10 mouse cellular contexts compared by ENCODE assay signal in genomic region chr4:120277255-120277928, GRCm38 (mm10). TPM values are rescaled to one million over a fixed set of nuclear protein-coding genes. Genes with fewer than 3 reads are reported as not detected.
DNase-seq lines count a peak whose midpoint lies in the region; ATAC-seq and TF ChIP-seq lines count a peak whose summit lies in the region.
"Had no signal": no experiment of that assay in that cellular context is flagged by ENCODE, and none has a peak within 500 bp of the region (broad histone marks: within the 10 kb centered on the region; RNA-seq: fewer than 3 reads in every experiment).

No protein-coding gene starts in this region.

- no peak for TF ChIP-seq CTCF in heart, postnatal 0 days (IDR thresholded peaks at IDR 0.05; ENCODE audit: low read depth)
- TF ChIP-seq CTCF in small intestine, adult 2 months (IDR thresholded peaks at IDR 0.05; ENCODE audit: extremely low read depth, insufficient read length, insufficient replicate concordance, low read depth, low read length): peak; percentile 2; the same call in 1 of the 2 replicates

- ATAC-seq in embryonic facial prominence, embryonic 11.5 days (replicated peaks; ENCODE audit: insufficient number of reproducible peaks, low FRiP score, low TSS enrichment, low read depth): peak; percentile 34; the same call in 1 of the 2 replicates
- ATAC-seq in heart, postnatal 0 days (ENCODE audit: insufficient read depth, low read depth): peak; percentile 68
- no peak for ATAC-seq in limb, embryonic 11.5 days (ENCODE audit: insufficient number of reproducible peaks, low FRiP score, low TSS enrichment, low read depth)

- no peaks in the 10 kb centered on the region for H3K36me3 ChIP-seq in embryonic facial prominence, embryonic 11.5 days (replicated peaks; ENCODE audit: control insufficient read depth, insufficient read depth, low read depth, low read length)
- H3K36me3 ChIP-seq in heart, postnatal 0 days (replicated peaks; ENCODE audit: control insufficient read depth, insufficient read depth, low read length): no peaks in the 10 kb centered on the region
- no peaks in the 10 kb centered on the region for H3K36me3 ChIP-seq in limb, embryonic 11.5 days (ENCODE audit: control insufficient read depth, insufficient read depth, low read length)
- no peaks in the 10 kb centered on the region for H3K36me3 ChIP-seq in small intestine, adult 2 months (ENCODE audit: control insufficient read depth, insufficient read depth, low read length)

- peak; percentile 44 for DNase-seq in embryo, embryonic 10 days (ENCODE audit: low spot score)
- no peak for DNase-seq in embryo, embryonic 11 days
- no peak for DNase-seq in embryonic facial prominence, embryonic 11.5 days (ENCODE audit: low spot score)
- no peak for DNase-seq in heart, postnatal 0 days (ENCODE audit: low spot score)
- DNase-seq in limb, embryonic 11.5 days (ENCODE audit: low spot score): peak; percentile 64
- DNase-seq in urinary bladder, postnatal 10 days (ENCODE audit: low spot score): no peak
- no peak for DNase-seq in frontal cortex, adult 2 months (ENCODE audit: extremely low spot score in 1 of 2, low spot score in 1 of 2)

- peak overlapping the region; percentile 9; the same call in 1 of the 2 replicates for H3K9ac ChIP-seq in embryonic facial prominence, embryonic 11.5 days (replicated peaks; ENCODE audit: low read length)
- H3K9ac ChIP-seq in heart, postnatal 0 days (replicated peaks; ENCODE audit: low read depth, low read length): 0 out of 2 replicates have a peak overlapping the region, but pooled peaks have one; percentile 3
- H3K9ac ChIP-seq in limb, embryonic 11.5 days (ENCODE audit: low read length): no peak overlapping the region

- peaks cover 13% of the 10 kb centered on the region for H3K27me3 ChIP-seq in embryonic facial prominence, embryonic 11.5 days (ENCODE audit: control insufficient read depth, insufficient read depth, low read length)
- H3K27me3 ChIP-seq in heart, postnatal 0 days (ENCODE audit: control insufficient read depth, insufficient read depth, low read length): peaks cover 36% of the 10 kb centered on the region
- H3K27me3 ChIP-seq in limb, embryonic 11.5 days (ENCODE audit: control insufficient read depth, insufficient read depth, low read length): peaks cover 20% of the 10 kb centered on the region
- H3K27me3 ChIP-seq in small intestine, adult 2 months (ENCODE audit: control insufficient read depth, insufficient read depth, low read length): peaks cover 2% of the 10 kb centered on the region; the same call in 1 of the 2 replicates

- no peak overlapping the region for H3K4me3 ChIP-seq in embryonic facial prominence, embryonic 11.5 days (ENCODE audit: low read depth, low read length)
- H3K4me3 ChIP-seq in heart, postnatal 0 days (ENCODE audit: low read depth, low read length): no peak overlapping the region
- no peak overlapping the region for H3K4me3 ChIP-seq in limb, embryonic 11.5 days (ENCODE audit: low read depth, low read length)
- no peak overlapping the region for H3K4me3 ChIP-seq in small intestine, adult 2 months (ENCODE audit: low read depth, low read length)
- H3K4me3 ChIP-seq: megakaryocyte, embryonic 14.5 days had no signal

- H3K4me2 ChIP-seq in embryonic facial prominence, embryonic 11.5 days (ENCODE audit: low read depth, low read length): no peak overlapping the region
- no peak overlapping the region for H3K4me2 ChIP-seq in heart, postnatal 0 days (ENCODE audit: low read depth, low read length)
- H3K4me2 ChIP-seq in limb, embryonic 11.5 days (ENCODE audit: low read depth, severe bottlenecking): no peak overlapping the region

- no peak for TF ChIP-seq EP300 in heart, postnatal 0 days (IDR thresholded peaks at IDR 0.05; ENCODE audit: low read depth)

- TF ChIP-seq POLR2A in small intestine, adult 2 months (IDR thresholded peaks at IDR 0.05; ENCODE audit: low read depth, low read length): no peak

- no peak overlapping the region for H3K27ac ChIP-seq in embryonic facial prominence, embryonic 11.5 days (replicated peaks; ENCODE audit: low read depth, low read length)
- peak overlapping the region; percentile 14 for H3K27ac ChIP-seq in heart, postnatal 0 days (ENCODE audit: low read depth)
- no peak overlapping the region for H3K27ac ChIP-seq in limb, embryonic 11.5 days (replicated peaks; ENCODE audit: low read depth, low read length)
- no peak overlapping the region for H3K27ac ChIP-seq in small intestine, adult 2 months (ENCODE audit: insufficient read depth, low read depth, low read length)

- H3K4me1 ChIP-seq in embryonic facial prominence, embryonic 11.5 days (ENCODE audit: control insufficient read depth, insufficient read depth, low read length): no peaks in the 10 kb centered on the region
- H3K4me1 ChIP-seq in heart, postnatal 0 days (ENCODE audit: control insufficient read depth, insufficient read depth): peaks cover 14% of the 10 kb centered on the region
- peaks cover 7% of the 10 kb centered on the region; the same call in 1 of the 2 replicates for H3K4me1 ChIP-seq in limb, embryonic 11.5 days (ENCODE audit: control insufficient read depth, insufficient read depth, low read length)
- H3K4me1 ChIP-seq in small intestine, adult 2 months (ENCODE audit: control insufficient read depth, insufficient read depth, insufficient read length, low read length): peaks cover 30% of the 10 kb centered on the region

- no peaks in the 10 kb centered on the region for H3K9me3 ChIP-seq in embryonic facial prominence, embryonic 11.5 days (replicated peaks; ENCODE audit: control insufficient read depth, low read length)
- H3K9me3 ChIP-seq in heart, postnatal 0 days (replicated peaks; ENCODE audit: control insufficient read depth, low read length): no peaks in the 10 kb centered on the region
- no peaks in the 10 kb centered on the region for H3K9me3 ChIP-seq in limb, embryonic 11.5 days (ENCODE audit: control insufficient read depth, low read length)
- H3K9me3 ChIP-seq: megakaryocyte, embryonic 14.5 days had no signal

- WGBS in embryonic facial prominence, embryonic 11.5 days: 50% methylated on average over 4 of the region's 4 CpGs
- 39% methylated on average over 4 of the region's 4 CpGs for WGBS in heart, postnatal 0 days
- 38% methylated on average over 4 of the region's 4 CpGs for WGBS in limb, embryonic 11.5 days
- WGBS in small intestine, adult 2 months: 26% methylated on average over 4 of the region's 4 CpGs

RNA-seq across cellular contexts. Expression of gene Foxo6, which starts 9.8 kb away (rescaled TPM):
- polyA plus RNA-seq in embryonic facial prominence, embryonic 11.5 days (2014; fragmentation: Nextera tagmentation; extraction: Ambion mirVana): 0.69 and 0.79 TPM in 2 replicates
- 1.8 and 4.0 TPM in 2 replicates for total RNA-seq in heart, postnatal 0 days (2014; rRNA removed; ENCODE audit: low replicate concordance)
- polyA plus RNA-seq in heart, postnatal 0 days (2015; fragmentation: Nextera tagmentation; extraction: Ambion mirVana): 0.19 and 0.38 TPM in 2 replicates
- 0.07 and 0.11 TPM in 2 replicates for polyA plus RNA-seq in limb, embryonic 11.5 days (2014; fragmentation: Nextera tagmentation; extraction: Ambion mirVana)
- polyA plus RNA-seq in small intestine, adult 2 months (2012; rRNA removed): 7.2 and 38.9 TPM in 2 replicates
- 7.4 and 8.9 TPM in 2 replicates for polyA plus RNA-seq in frontal cortex, adult 2 months (2012; rRNA removed)
- total RNA-seq: CH12.LX had no signal

Comparison
In these comparisons a context has a peak if more than half of its experiments do, and no peak if none do; other contexts are left out.
1. DNase-seq: peak in embryo, embryonic 10 days (single experiment) and limb, embryonic 11.5 days (single experiment); none in embryo, embryonic 11 days (single experiment), embryonic facial prominence, embryonic 11.5 days (single experiment), heart, postnatal 0 days (single experiment), urinary bladder, postnatal 10 days (single experiment) and frontal cortex, adult 2 months (0 of 2).